Mouse (Mus musculus): ENCODE data around the gene Pcare.

Gene Pcare

DNA sequence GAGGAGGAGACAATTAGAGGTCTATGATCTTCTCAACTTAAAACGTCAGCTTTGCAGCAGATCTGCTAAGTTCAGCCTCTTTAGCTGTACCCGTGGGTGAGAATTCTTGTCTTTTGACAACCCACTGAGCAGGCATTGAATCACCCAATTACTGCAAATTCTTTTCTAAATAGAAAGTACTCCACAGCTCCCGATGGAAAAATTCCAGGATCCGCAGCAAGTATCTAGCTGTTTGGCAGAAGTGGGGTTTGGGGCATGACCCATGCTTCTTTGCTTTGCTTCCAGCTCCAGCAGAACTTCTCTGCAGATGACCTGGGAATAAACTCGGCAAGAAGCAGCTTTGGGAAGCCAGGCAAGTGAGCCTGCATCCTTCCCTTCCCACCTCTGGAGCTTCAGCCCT lies 9.8 kb downstream of the Pcare start:
- in situ Hi-C loops (cut with MboI; ENCODE audit: low pct_unique_long_range_greater_than_20kb in 1 of 2, low sequenced_read_pairs in 2 of 2, unreplicated experiment in 1 of 2): no loop called here

DNA sequence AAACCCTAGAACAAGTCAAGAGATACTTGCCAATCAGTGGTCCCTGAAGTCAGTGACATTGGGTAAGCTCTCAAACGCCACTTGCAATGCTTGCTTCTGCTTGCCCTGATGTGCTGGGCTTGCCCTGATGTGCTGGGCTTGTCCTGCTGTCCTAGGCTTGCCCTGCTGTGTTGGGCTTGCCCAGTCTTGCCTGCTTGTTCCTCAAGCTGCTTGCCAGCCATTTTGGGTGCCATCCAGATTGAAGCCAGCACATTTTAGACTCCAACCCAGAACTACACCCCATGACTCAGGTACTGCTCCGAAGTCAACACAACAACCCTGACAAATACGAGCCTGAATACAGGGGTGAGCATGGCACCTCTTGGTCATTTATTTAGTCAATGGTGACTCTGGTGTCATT lies 10.5 kb downstream of the Pcare start:
- in situ Hi-C loops (cut with MboI; ENCODE audit: low pct_unique_long_range_greater_than_20kb in 1 of 2, low sequenced_read_pairs in 2 of 2, unreplicated experiment in 1 of 2): no loop called here

DNA sequence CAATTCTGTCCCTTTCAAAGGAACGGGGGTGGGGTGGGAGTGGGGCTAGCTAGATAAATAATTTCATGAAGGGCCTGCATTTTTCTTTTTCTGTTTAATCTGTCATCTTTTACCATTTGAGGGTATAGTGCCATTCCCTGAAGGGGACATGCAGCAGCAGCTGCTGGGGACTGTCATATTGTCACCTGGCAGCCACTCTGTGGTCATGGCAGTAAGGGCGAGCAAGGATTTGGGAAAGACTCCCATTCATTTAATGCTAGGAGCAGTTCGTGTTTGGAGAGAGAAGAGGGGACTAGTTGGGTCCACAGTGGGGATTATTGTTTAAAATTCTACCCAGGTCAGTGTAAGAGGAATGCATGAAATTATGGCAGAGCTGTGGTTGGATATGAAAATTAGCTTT lies 16.3 kb downstream of the Pcare start:
- in situ Hi-C loops (cut with MboI; ENCODE audit: low pct_unique_long_range_greater_than_20kb in 1 of 2, low sequenced_read_pairs in 2 of 2, unreplicated experiment in 1 of 2): no loop called here

DNA sequence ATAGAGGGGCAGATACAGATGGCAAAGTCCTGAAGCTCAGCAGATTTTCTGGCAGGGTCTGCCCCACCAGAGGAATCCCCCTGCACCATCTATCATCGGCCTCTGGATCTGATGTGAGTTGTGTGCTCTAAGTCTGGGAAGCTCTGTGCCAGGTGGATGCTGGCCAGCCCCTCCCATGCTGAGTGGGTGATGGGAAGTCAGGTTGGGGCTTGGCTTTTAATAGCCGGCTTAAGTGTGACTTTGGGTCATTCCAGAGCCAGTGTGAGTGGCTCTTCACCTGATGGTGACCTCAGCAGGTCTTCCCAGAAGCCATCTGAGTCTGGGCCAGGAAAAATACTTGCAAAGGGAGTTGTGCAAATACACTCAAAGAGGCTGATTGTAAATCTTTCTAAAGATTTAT lies 22.0 kb downstream of the Pcare start:
- in situ Hi-C loops (cut with MboI; ENCODE audit: low pct_unique_long_range_greater_than_20kb in 1 of 2, low sequenced_read_pairs in 2 of 2, unreplicated experiment in 1 of 2): no loop called here

DNA sequence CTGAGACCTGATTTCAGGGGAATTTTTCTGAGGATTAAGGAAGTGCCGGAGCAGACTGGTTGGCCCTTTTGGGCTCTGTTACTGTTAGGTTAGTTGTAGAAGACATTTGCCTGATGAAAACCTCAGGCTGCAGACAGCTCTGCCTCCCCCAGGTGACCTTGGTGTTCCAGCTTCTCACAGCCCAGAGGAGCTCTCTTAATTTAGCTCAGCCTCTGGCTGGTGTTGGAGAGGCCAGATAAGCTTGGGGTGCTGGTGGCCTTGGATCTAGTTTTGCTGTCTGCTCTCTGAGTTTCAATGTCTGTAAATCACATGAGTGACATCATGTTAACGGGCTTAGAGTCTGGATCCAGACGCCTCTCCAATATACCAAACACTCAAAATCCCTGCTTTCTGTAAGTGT lies 31.7 kb downstream of the Pcare start:
- in situ Hi-C loops (cut with MboI; ENCODE audit: low pct_unique_long_range_greater_than_20kb in 1 of 2, low sequenced_read_pairs in 2 of 2, unreplicated experiment in 1 of 2): no loop called here

DNA sequence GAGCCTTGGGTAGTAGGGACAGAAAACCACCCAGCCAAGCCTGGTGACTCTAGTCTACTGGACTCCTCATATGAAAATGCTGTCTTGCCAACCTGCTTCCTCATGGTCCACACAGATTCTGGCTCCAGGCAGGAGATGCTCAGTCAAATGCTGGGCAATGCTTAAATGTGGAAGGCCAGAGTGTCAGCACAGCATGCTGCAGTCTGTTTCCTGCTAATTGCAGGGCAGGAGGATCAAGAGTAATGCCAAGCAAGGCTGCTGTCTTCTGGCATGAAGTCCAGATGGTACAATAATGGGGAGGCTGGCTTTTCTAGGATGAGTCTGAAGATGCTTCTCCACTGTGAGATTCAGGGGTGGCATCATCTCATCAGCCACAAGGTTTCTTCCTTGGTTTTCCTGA lies 32.3 kb downstream of the Pcare start:
- in situ Hi-C loops (cut with MboI; ENCODE audit: low pct_unique_long_range_greater_than_20kb in 1 of 2, low sequenced_read_pairs in 2 of 2, unreplicated experiment in 1 of 2): no loop called here

DNA sequence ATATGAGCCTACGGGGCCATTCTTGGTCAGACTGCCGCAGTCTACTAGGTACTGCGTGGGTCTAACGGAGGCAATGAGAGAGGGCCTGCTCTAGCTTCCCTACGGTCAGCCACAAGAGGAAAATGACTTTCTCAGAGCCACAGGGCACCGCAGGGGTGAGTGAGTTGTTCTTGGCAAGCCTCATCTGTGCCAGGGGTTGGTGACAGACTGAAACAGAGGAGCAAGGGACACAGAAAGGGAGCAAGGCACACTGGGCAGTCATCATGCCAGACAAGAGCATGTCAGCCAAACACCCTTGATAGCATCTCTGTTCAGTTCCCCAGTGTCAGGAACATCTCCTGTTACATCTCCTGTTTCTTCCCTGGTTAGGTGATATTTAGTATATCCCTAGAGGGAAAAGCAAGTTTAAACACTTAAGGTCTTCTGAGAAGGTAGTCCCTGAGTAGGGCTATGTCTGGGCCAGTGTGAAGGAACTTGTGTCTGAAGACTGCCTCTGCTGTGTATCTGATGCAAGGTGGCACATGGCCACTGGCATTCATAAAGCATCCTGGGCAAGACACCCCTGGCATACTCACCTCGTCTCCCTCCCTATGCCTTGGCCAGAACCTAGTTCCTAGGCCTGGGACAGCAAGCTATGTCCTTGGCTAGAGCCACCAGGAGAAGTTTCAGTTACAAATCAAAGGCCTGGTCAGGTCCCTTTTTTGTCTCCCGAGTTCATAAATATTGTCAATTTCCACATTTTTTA lies 34.6 kb downstream of the Pcare start:
- in situ Hi-C loops (cut with MboI; ENCODE audit: low pct_unique_long_range_greater_than_20kb in 1 of 2, low sequenced_read_pairs in 2 of 2, unreplicated experiment in 1 of 2): no loop called here

DNA sequence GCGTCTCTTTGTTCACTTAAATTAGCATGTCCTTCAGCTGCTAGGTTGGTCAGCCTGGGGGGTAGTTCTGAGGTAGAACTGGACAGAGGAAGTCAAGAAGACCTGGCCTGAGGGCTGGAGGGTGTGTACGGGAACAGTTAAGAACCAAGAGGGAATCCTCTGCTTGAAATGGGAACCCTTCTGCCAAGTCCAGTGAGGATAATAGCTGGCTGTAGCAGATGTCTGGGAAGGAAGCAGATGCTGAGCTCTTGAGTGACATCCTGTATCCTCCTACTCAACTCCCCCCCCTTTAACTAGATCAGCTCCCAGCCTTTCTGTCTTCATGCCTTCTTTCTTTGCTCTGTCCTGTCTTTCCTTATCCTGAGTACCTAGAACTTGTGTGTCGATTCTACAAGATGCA lies 37.7 kb downstream of the Pcare start:
- in situ Hi-C loops (cut with MboI; ENCODE audit: low pct_unique_long_range_greater_than_20kb in 1 of 2, low sequenced_read_pairs in 2 of 2, unreplicated experiment in 1 of 2): no loop called here

DNA sequence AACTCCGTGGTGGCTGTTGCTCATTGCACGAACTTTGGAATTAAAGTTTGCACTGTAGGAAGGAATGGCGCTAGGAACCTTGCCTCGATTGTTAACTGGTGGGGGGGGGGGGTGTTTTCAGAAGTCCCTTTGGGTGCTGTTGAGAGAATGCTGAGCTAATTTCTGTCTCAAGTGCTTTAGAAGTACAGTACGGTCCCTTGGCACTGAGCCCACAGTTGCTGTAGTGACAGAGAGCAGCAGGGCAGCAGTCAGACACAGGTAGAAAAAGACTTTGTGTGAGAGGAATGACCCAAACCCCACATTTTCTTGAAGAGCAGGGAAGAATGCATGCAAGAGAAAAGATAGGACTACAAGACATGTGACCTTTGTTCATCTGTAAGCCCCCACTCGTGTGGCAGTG lies 40.4 kb downstream of the Pcare start:
- in situ Hi-C loops (cut with MboI; ENCODE audit: low pct_unique_long_range_greater_than_20kb in 1 of 2, low sequenced_read_pairs in 2 of 2, unreplicated experiment in 1 of 2): no loop called here

DNA sequence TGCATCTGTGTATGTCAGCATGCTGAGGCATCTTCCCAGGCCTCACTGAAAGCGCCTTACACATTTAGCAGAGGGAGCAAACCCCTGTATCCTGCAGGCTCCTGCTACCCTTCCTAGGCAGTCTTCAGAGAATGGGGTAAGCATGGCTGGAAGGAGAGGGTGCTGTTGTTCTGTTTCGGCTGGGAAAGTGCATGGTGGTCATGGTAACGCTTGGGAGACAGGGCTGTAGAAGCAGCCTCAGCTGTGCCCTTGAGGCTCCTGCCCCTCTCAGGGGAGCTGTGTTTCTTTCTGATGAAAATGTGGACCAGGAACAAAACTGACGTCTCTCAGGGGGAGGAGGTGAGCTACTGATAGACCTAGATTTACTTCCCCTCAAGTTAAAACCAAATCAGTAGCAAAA lies 45.0 kb downstream of the Pcare start:
- in situ Hi-C loops (cut with MboI; ENCODE audit: low pct_unique_long_range_greater_than_20kb in 1 of 2, low sequenced_read_pairs in 2 of 2, unreplicated experiment in 1 of 2): no loop called here

DNA sequence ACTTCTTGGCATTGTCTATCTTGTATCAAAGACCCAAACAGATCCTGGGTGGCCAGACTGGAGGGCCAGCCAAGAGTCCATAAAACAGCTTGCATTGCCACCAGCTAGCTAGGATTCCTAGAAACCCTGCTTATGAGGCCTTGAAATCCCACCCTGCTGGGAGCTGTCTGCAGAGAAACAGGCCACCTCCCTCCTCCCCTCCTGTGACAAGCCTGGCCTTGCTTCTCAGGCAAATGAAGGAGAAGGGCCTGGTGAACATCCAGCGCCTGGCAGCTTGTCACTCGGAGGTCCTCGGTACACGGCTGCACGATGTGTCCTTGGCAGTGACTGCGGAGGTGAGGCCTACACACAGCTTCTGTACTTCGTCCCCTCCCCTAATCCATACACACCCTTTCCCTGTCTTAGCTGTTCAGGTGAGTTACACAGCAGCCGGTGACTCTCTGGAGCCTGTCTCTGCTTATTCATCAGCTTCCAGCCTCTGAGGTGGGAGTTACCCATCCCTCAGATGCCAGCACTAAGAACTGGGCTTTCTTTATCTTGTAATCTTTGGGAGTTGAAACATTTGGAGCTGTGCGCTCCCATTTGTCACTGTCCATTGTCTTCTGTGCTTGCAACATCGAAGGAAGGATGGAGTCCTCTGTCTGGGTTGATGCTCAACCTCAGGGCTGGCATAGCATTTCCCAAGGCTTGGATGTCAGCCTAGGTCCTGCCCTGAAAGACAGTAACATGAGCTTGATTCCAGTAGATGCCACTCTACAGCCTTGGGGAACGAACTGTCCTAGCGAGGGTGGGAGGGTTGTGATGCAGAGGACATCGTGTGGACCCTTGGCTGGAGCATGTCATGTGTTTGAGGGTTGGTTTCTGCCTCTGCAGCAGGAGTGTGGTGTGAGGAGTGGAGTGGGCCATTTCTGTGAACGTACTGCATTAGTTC lies 46.9 kb downstream of the Pcare start:
- in situ Hi-C loops (cut with MboI; ENCODE audit: low pct_unique_long_range_greater_than_20kb in 1 of 2, low sequenced_read_pairs in 2 of 2, unreplicated experiment in 1 of 2): no loop called here

DNA sequence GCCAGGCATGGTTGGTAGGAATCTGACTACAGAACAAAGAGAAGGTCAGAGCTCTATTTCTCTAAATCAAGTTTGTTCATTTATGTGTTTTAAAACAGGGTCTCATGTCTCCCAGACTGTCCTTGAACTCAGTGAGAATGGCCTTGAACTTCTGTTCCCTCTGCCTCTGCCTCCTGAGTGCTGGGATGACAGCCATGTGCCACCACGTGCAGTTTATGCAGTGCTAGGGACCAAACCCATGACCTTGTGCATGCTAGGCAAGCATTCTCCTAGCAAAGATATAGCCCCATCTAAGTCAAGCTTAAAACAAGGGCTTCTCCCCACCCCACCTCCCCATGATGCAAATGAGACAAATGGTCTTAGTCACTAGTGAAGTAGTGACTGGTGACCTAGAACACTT lies 47.6 kb downstream of the Pcare start:
- in situ Hi-C loops (cut with MboI; ENCODE audit: low pct_unique_long_range_greater_than_20kb in 1 of 2, low sequenced_read_pairs in 2 of 2, unreplicated experiment in 1 of 2): no loop called here

DNA sequence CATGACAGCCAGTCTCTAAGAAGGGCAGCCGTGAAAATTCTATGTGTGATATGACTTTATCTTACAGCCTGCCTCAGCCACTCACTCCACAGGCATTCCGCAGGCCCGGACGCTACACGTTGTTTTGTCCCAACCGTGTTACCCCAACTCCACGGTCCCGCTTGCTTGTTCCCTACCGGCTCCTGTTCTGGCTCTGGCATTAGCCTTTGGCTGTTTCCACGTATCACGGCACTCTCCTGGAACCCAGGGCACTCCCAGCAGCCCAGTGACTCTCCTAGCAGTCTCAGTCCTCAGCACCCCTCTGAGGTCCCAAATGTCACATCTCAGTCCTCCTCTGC lies 54.1 kb downstream of the Pcare start:
- in situ Hi-C loops (cut with MboI; ENCODE audit: low pct_unique_long_range_greater_than_20kb in 1 of 2, low sequenced_read_pairs in 2 of 2, unreplicated experiment in 1 of 2): no loop called here

DNA sequence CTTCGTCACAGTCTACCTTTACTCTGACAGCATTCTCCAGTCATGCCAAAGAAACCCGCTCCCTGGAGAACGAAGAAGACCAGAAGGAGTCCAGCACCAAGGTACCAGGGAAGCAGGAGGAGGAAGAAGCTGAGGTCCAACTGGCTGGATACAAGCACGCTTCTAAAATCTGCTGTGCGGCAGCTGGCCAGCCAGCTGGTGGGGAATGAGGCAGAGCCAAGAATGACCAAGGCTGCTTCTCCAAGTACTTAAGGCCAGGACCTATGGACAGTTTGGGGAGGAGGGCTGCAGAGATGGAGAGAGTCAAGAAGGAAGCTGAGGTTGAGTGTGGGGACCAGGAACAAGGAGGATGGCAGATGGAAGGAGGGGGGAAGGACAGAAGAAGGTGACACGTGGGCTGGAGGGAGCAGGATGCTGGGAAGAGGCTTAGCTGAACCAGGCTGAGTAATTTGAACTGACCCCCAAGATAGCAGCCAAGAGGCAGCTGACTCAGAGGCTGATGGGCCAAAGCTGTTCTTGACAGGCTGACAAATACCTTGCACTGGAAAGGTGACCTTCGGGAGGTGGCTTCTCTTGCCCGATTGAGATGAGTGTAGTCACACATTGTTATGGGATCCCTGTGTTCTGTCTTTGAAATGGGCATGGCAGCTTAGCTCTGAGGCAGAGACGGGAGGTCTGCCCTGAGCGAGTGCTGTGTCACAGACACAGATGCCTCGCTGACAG lies 54.6 kb downstream of the Pcare start:
- in situ Hi-C loops (cut with MboI; ENCODE audit: low pct_unique_long_range_greater_than_20kb in 1 of 2, low sequenced_read_pairs in 2 of 2, unreplicated experiment in 1 of 2): no loop called here

DNA sequence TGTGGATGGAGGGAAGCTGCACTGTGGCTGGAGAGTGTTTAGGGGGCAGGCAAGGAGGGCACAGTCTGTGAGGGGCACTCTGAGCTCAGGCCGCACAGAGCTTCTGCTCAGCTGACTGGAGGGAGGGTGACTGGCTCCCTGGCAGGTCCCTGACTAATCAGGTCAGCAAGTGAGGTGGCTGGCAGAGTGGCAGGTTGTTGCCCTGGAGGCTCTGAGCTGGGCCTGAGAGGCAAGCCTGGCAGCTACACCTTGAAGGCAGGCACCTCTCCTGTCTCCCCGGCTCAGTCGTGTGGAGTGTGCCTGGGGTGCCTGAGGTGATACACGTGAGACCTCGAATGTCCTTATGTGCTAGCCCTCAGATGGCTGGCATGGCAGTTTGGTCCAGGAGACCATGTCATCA lies 56.3 kb downstream of the Pcare start:
- in situ Hi-C loops (cut with MboI; ENCODE audit: low pct_unique_long_range_greater_than_20kb in 1 of 2, low sequenced_read_pairs in 2 of 2, unreplicated experiment in 1 of 2): no loop called here

DNA sequence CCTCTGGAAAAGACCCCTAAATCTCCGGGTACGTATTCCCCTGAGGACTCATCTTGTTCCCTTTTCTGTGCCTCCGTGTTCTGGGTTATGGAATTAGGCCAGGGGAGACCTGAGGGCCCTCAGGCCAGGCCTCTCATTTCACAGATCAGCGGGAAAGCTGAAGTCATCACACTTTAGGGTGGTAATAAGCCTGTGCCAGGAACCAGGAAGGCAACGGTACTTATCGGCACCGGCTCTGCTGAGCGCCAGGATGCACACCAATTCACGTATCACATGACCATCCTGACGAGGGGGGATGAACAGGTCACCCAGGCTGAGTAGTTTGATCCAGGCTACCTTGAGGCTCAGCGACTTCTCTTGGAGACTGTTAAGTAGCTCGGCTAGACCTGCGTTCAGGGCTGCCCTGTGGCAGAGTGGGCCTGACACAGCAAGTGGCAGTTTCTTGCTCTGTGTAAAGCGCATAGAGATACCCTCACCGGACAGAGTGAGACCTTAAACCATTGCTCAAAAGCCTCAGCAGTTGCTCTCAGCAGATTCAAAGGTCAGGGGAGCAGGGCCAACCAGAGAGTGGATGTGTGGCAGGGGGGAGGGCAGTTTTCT lies 56.9 kb downstream of the Pcare start:
- in situ Hi-C loops (cut with MboI; ENCODE audit: low pct_unique_long_range_greater_than_20kb in 1 of 2, low sequenced_read_pairs in 2 of 2, unreplicated experiment in 1 of 2): no loop called here

DNA sequence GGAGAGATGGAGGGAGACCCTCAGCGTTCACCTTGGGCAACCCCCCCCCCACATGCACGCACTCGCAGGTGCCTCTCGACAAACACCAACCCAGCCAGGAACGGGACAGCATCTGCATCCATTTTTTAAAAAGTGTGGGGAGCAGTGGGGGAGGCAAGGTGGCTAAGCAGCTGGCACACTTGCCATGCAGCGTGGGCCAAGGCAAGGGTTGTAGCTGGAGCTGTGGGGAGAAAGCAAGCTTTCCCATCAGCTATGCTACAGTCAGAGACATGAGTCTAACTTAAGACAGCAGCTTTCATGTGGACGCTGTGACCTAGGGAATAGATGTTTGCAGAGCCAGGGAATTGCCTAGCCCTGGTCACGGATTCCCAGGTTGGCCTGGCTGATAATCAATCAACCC lies 57.5 kb downstream of the Pcare start:
- in situ Hi-C loops (cut with MboI; ENCODE audit: low pct_unique_long_range_greater_than_20kb in 1 of 2, low sequenced_read_pairs in 2 of 2, unreplicated experiment in 1 of 2): no loop called here

DNA sequence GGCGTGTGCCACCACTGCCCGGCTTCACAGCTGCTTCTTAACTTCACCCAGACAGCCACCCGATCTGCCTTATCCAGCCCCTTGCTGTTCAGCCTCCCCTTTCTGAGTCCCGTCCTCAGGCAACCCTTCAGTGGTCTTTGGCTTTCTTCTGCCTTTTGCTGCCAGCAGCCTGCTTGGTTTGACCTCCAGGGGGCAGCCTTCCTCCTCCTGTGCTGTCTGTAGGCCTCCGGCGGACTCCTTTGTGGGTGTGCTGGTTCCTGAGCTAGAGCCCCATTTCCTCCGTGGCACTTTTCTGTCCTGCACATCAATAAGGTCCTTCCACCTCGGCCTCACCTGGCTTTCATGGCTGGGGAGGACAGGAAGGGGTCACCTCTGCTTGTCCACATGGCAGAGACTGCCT lies 58.9 kb downstream of the Pcare start:
- in situ Hi-C loops (cut with MboI; ENCODE audit: low pct_unique_long_range_greater_than_20kb in 1 of 2, low sequenced_read_pairs in 2 of 2, unreplicated experiment in 1 of 2): loop anchor here in 1 of 2 experiments (5.0 kb wide), 1 partner anchor 179 kb away; no protein-coding TSS in a partner anchor

Data from mouse embryonic stem cell (cell line).